Mouse (Mus musculus): Measurements from ENCODE around the gene Pik3c2g.

DNA sequence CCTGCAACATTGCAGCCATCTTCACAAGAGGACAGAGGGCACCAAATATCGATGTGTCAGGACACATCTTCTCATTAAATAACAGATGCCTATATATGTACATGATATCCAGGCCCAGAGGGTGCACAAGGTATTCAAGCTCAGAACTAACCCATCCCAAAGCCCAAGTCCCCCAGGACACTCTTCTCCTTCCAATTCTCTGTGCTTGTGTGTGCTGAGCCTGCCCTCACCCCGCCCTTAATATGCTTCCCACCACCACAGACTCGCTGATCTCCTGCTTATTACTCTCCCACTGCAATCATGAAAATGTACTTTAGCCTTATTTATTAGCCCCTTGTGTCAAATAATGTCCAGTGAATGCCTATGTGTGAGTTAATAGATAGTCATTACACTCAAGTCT, 377.9 kb downstream of the Pik3c2g start:
- TF ChIP-seq POLR2A (IDR thresholded peaks at IDR 0.05; ENCODE audit: extremely low read depth, insufficient read depth, low read length) (no peak), CTCF (IDR thresholded peaks at IDR 0.05; ENCODE audit: extremely low read depth, insufficient read depth, low read length) (no peak)
